Mouse (Mus musculus) liver, adult 2 months (tissue): Measurements from ENCODE around the gene Dnm3.

Experiments used
- CTCF ChIP-seq: fragments of 200-500 bp; IDR thresholded peaks from 2 replicates; pipeline ENCODE4 v1.5.1; 2011; ENCODE audit warnings: low read depth, low read length, control low read depth
- POLR2A ChIP-seq: fragments of 200-500 bp; IDR thresholded peaks from 2 replicates; pipeline ENCODE4 v1.6.1; 2011; ENCODE audit warnings: low read length, control low read depth; ENCODE audit not compliant: insufficient read depth; ENCODE audit errors: extremely low read depth

DNA sequence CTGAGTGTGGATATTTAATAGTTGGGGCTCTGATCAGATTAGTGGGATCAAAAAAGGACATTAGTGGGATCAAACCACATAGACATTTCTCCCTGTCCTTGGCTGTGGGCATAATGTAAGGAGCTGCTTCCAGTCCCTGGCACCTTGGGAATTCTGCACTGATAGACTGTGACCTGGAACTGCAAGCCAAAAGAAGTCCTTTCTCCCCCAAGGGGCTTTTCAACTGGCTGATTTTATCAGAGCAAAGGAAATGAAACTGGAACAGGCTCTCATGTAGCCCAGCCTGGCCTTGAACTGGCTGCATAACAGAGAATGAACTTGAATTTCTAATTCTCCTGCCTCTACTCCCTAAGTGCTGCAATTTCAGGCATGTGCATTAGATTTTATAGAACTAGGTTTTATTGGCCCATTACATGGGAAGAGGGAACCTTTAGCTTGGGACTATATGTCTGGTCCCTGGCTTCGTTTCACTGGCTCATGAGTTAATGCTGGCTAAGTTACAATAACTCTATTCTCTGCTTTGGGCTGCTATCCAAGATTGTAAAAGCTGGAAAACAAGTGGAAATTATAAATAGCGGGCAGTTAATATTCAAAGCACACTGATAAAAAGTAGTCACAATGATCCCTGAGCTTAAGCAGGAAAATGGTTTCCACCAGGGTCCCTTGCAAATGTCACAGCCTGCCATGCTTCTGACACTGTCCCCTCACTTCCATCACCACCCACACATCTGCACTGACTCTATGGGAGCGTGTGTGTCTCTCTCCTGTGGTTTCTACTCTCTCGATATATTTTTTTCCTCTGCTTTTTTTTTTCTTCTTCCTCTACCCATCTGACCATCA is 183.9 kb downstream of the Dnm3 start:
- TF ChIP-seq POLR2A, result no peak
- TF ChIP-seq CTCF, result no peak
